Mouse (Mus musculus) brain, embryonic 14.5 days (tissue): ENCODE data around the gene Pif1.

Experiments
- CTCF ChIP-seq: fragments of 200-500 bp; IDR thresholded peaks from 2 replicates; pipeline ENCODE4 v1.5.1; 2012; ENCODE audit warnings: inconsistent platforms, mild to moderate bottlenecking, moderate library complexity, borderline replicate concordance; ENCODE audit not compliant: insufficient read depth, insufficient read length; ENCODE audit errors: extremely low read depth
- POLR2A ChIP-seq: fragments of 200-500 bp; IDR thresholded peaks from 2 replicates; pipeline ENCODE4 v1.6.1; 2012; ENCODE audit warnings: mild to moderate bottlenecking, inconsistent platforms, borderline replicate concordance; ENCODE audit not compliant: poor library complexity, insufficient read depth, insufficient read length, severe bottlenecking; ENCODE audit errors: extremely low read depth

GRCm38 (mm10) chr9:65606321-65607109 is 19.6 kb downstream of the Pif1 start:
- TF ChIP-seq CTCF, result no peak
- no peak for TF ChIP-seq POLR2A
